Comparison of ENCODE assay signal across 8 mouse cellular contexts in the genomic region with DNA sequence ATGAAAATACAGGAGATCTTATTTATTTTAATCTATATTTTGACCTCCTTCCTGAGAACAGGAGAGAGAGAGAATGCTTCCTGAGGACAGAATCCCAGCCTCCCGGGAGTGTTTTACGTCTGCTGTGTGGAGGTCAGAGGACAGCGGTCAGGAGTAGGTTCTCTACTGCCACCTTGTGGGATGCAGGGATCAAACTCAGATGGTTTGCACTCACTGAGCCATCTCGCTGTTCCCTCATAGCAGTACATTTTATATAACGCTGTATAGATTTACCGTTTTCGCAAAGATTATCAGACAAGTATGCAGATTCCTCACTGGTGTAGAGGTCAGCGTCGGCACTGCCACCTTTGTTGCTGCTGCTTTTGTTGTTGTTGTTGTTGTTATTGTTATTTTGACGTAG. TPM values are rescaled to one million over a fixed set of nuclear protein-coding genes. Genes with fewer than 3 reads are reported as not detected.
DNase-seq lines count a peak whose midpoint lies in the region; ATAC-seq lines count a peak whose summit lies in the region.

No protein-coding gene starts in this region.

- H3K4me1 ChIP-seq in midbrain, embryonic 11.5 days (ENCODE audit: control insufficient read depth, insufficient read depth, low read length): peaks cover 2% of the 10 kb centered on the region; the same call in 1 of the 2 replicates
- H3K4me1 ChIP-seq in stomach, embryonic 14.5 days (ENCODE audit: control insufficient read depth, insufficient read depth, low read length): 0 out of 2 replicates have a peak, but pooled peaks cover 3% of the 10 kb centered on the region

- no peaks in the 10 kb centered on the region for H3K36me3 ChIP-seq in midbrain, embryonic 11.5 days (ENCODE audit: control insufficient read depth, insufficient read depth, low read length)
- peaks cover 7% of the 10 kb centered on the region for H3K36me3 ChIP-seq in stomach, embryonic 14.5 days (ENCODE audit: control insufficient read depth, insufficient read depth, low read length)

- ATAC-seq in midbrain, embryonic 11.5 days (ENCODE audit: low FRiP score): peak; percentile 76; the same call in 1 of the 2 replicates
- 0 out of 2 replicates have a peak, but pooled peaks have one; percentile 46 for ATAC-seq in stomach, embryonic 14.5 days (ENCODE audit: insufficient number of reproducible peaks, insufficient read depth, low FRiP score, low read depth)

- no peaks in the 10 kb centered on the region for H3K9me3 ChIP-seq in midbrain, embryonic 11.5 days (ENCODE audit: control insufficient read depth, low read length)
- no peaks in the 10 kb centered on the region for H3K9me3 ChIP-seq in stomach, embryonic 14.5 days (ENCODE audit: control insufficient read depth, low read depth, low read length)

- peak; percentile 44 to 63 for DNase-seq in urinary bladder, postnatal 36 days (ENCODE audit: low spot score in 2 of 2)
- no peak for DNase-seq in urinary bladder, postnatal 10 days (ENCODE audit: low spot score)
- peak; percentile 81 to 84 for DNase-seq in cerebellum, postnatal 14 days
- peak; percentile 40 for DNase-seq in gastrocnemius, postnatal 25 days
- peak; percentile 75 for DNase-seq in induced T-regulatory cell, adult 2 months (ENCODE audit: low read depth)
- DNase-seq in left cerebral cortex, postnatal 4 days: peak; percentile 50
- DNase-seq in midbrain, embryonic 11.5 days (ENCODE audit: low spot score, missing footprints): no peak

- no peak overlapping the region for H3K4me3 ChIP-seq in midbrain, embryonic 11.5 days (ENCODE audit: low read depth, low read length)
- no peak overlapping the region for H3K4me3 ChIP-seq in stomach, embryonic 14.5 days (ENCODE audit: low read depth, low read length)

- H3K27me3 ChIP-seq in midbrain, embryonic 11.5 days (ENCODE audit: control insufficient read depth, insufficient read depth, low read length): no peaks in the 10 kb centered on the region
- H3K27me3 ChIP-seq in stomach, embryonic 14.5 days (ENCODE audit: control insufficient read depth, insufficient read depth, low read length): no peaks in the 10 kb centered on the region

- intact Hi-C loops in left cerebral cortex, postnatal 4 days (cut with DNase I): no loop called here

- 58% methylated on average over 10 of the region's 10 CpGs for WGBS in midbrain, embryonic 11.5 days
- WGBS in stomach, embryonic 14.5 days: 52% methylated on average over 10 of the region's 10 CpGs

- H3K4me2 ChIP-seq in midbrain, embryonic 11.5 days: no peak overlapping the region
- H3K4me2 ChIP-seq in stomach, embryonic 14.5 days (replicated peaks; ENCODE audit: low read depth, low read length): no peak overlapping the region

- no peak overlapping the region for H3K9ac ChIP-seq in midbrain, embryonic 11.5 days (ENCODE audit: low read length)
- no peak overlapping the region for H3K9ac ChIP-seq in stomach, embryonic 14.5 days (replicated peaks; ENCODE audit: low read depth, low read length)

- H3K27ac ChIP-seq in midbrain, embryonic 11.5 days (ENCODE audit: low read depth, low read length): no peak overlapping the region
- H3K27ac ChIP-seq in stomach, embryonic 14.5 days (ENCODE audit: low read length): no peak overlapping the region

RNA-seq across cellular contexts. Expression of gene Dyrk1a, which starts 48.7 kb away (rescaled TPM):
- 10 to 100 TPM; 71.9 to 72.3 TPM for total RNA-seq in gastrocnemius, postnatal 25 days (2021)
- 100 to 1,000 TPM; 121 to 124 TPM for total RNA-seq in left cerebral cortex, postnatal 4 days (2021)
- polyA plus RNA-seq in midbrain, embryonic 11.5 days (2014; fragmentation: Nextera tagmentation; extraction: Ambion mirVana): 11.3 and 13.0 TPM in 2 replicates
- polyA plus RNA-seq in stomach, embryonic 14.5 days (2014; fragmentation: Nextera tagmentation; extraction: Ambion mirVana): 14.1 and 16.8 TPM in 2 replicates

Comparison
In these comparisons a context has a peak if more than half of its experiments do, and no peak if none do; other contexts are left out.
1. DNase-seq: peak in urinary bladder, postnatal 36 days (2 of 2), cerebellum, postnatal 14 days (2 of 2), gastrocnemius, postnatal 25 days (single experiment), induced T-regulatory cell, adult 2 months (single experiment) and left cerebral cortex, postnatal 4 days (single experiment); none in urinary bladder, postnatal 10 days (single experiment) and midbrain, embryonic 11.5 days (single experiment).